Mouse (Mus musculus) kidney, adult 9 months (tissue): ENCODE results near the gene Rwdd2a.
"Not testable (repeated sequence)": the region's sequence is repeated elsewhere in the genome, so short reads cannot be mapped to it uniquely, and the experiment has no call there.

Experiments used
- DNase-seq: peaks from one replicate; pipeline ENCODE4 v3.0.0; 2022

Gene Rwdd2a

GRCm38 (mm10) chr9:86592676-86593668 lies 21.2 kb downstream of the Rwdd2a start:
- DNase-seq, result peak; percentile 20

GRCm38 (mm10) chr9:86594357-86594767 lies 22.6 kb downstream of the Rwdd2a start:
- DNase-seq, result not testable (repeated sequence)

GRCm38 (mm10) chr9:86596983-86597382 lies 25.2 kb downstream of the Rwdd2a start:
- not testable (repeated sequence) for DNase-seq

- DNase-seq, result no peak
Observed at GRCm38 (mm10) chr9:86599723-86600303, 28.0 kb downstream of the Rwdd2a start.

- no peak for DNase-seq
Observed at GRCm38 (mm10) chr9:86605776-86606175, 34.0 kb downstream of the Rwdd2a start.

- no peak for DNase-seq
Observed at GRCm38 (mm10) chr9:86612091-86612490, 40.3 kb downstream of the Rwdd2a start.

- no peak for DNase-seq
Observed at GRCm38 (mm10) chr9:86615765-86616164, 44.0 kb downstream of the Rwdd2a start.

DNA sequence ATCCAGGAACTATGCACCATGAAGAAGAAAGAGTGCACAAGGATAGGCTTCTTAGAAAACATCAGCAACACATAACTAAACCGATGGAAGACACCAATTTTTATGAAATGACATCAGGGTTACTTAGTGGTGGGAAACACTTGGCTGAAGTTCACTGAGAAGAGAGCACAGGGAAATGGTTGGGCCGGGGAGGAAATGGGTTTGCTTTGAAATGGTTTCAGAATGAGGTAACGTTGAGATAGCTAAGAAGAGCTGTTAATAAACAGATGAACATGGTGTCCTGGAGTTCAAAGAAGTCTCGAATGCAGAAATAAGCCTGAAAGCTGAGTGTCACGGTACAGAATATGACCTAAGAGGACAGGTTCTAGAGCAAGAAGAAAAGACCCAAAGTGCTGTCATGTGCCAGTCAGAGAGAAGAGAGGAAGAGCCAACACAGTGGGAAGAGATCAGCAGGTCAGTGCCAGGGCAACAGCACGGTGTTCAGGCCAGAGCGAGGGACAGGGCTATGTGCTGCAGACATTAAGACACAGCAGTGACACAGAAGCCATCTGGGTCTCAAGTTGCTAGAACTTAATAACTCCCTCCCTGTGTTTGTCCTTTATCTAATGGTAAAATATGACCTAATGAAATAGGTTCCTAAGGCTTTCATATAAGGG lies 46.2 kb downstream of the Rwdd2a start:
- DNase-seq, result no peak

DNA sequence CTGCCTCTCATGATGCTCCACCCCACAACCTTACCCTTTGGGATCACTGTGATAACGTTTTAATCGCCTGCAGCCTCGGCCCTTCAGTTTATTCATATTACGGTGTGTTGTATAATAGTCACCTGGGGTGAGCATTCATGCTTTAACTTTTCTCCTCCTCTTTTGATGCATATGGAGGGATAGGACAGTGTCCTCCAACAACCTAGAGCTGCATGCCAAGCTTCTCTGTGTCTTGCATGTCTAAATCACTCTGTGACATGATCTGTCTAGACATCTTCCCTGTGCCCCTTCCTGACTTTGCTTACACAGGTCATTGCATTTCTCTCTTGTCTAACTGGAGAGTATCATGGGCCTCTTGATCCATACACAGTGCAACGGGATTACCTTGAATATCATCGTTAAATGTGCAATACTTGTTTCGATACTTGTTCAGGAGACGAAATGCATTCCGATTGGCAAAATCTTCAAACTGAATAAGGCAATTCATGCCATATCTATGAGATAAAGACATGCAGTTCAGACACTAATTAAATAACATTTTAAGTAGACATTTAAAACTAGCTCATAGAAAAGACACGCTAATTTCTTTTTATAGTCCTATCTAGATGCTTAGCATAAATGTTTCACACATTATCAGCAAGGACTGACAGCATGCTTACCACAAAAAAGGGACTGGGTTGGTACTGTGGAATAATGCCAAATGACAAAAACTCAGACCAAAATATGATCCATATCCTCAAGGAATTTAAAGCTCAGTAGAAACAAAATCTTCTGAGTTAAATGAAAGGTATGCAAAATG lies 47.7 kb downstream of the Rwdd2a start:
- no peak for DNase-seq

DNA sequence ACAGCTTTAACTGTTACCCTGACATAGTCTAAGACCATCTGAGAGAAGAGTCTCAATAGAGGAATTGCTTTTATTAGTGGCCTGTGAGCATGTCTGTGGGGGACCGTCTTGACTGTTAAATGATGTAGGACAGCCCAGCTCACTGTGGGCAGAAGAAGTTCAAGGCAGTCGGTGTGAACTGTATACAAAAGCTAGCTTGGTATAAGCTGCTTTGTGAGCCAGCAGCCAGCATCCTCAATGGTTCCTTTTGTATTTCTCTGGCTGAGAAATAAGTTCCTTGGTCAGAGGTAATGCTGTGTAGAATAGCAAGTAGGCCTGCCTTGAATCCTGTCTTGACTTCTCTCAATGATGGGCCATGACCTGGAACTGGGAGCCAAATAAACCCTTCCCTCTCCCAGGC lies 50.3 kb downstream of the Rwdd2a start:
- no peak for DNase-seq

DNA sequence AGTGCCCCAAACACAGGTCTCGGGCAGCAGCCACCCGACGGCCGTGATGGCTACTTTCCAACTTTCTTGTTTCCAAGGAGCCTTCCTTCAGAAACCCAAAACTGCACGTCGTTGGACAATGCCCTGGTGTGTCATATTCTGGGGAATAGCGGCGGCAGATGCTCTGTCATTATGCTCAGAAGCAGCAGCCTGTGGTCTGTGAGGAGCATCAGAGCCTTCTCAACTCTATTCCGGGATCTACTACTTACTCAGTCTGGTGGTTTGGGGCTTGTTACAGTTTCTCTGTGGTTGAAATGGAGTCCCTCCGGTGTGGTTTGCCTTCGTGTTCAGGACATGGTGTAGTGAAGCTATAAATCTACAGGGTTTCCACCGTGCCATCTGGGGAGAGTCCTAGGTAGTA lies 52.2 kb downstream of the Rwdd2a start:
- DNase-seq, result no peak
